Mouse (Mus musculus): Measurements from ENCODE around the gene Vmn2r58. TPM values are rescaled to one million over a fixed set of nuclear protein-coding genes. Genes with fewer than 3 reads are reported as not detected.

Vmn2r58 gene
- not detected in 2 replicates for polyA plus RNA-seq (2015; fragmentation: Nextera tagmentation; extraction: Ambion mirVana)

GRCm38 (mm10) chr7:41872612-41873011 is at the start of gene Vmn2r58:
Vmn2r58 (minus strand) TSS chr7:41872712.

Other genes with a start within 250 kb of the Vmn2r58 start
- gene Zfp788, start 239.5 kb downstream of the Vmn2r58 start, polyA plus RNA-seq (2015; fragmentation: Nextera tagmentation; extraction: Ambion mirVana), result 3.7 and 4.3 TPM in 2 replicates
- gene Vmn2r59, start 186.3 kb upstream of the Vmn2r58 start, polyA plus RNA-seq (2015; fragmentation: Nextera tagmentation; extraction: Ambion mirVana), result not detected in 2 replicates
- not detected in 2 replicates for gene Vmn2r60, start 235.1 kb upstream of the Vmn2r58 start, polyA plus RNA-seq (2015; fragmentation: Nextera tagmentation; extraction: Ambion mirVana)